Mouse (Mus musculus) embryonic fibroblast, embryonic 13.5 days (primary cell): ENCODE data around the gene Ddx55.

Experiments used
- CTCF ChIP-seq: IDR thresholded peaks from 2 replicates; pipeline ENCODE4 v1.5.1; 2011; ENCODE audit warnings: mild to moderate bottlenecking, control low read depth, low read length, moderate library complexity, borderline replicate concordance; ENCODE audit not compliant: insufficient read depth
- POLR2A ChIP-seq: IDR thresholded peaks from 2 replicates; pipeline ENCODE4 v1.6.1; 2011; ENCODE audit warnings: low read depth, mild to moderate bottlenecking, control low read depth, low read length, moderate library complexity

GRCm38 (mm10) chr5:124515789-124516188 is 36.9 kb upstream of the Ddx55 start:
- TF ChIP-seq CTCF (no peak), POLR2A (no peak)
